Mouse (Mus musculus): ENCODE measurements at regions not wholly inside any gene's neighbourhood (a gene's known extent, or its start where the extent isn't known, plus 50 kb on each side); places are given as distances from the start of the nearest gene placed in this dataset.

- Histone ChIP-seq H3K4me1 (replicated peaks; ENCODE audit: control insufficient read depth, insufficient read depth, low read length) (no peaks in the 10 kb centered on the region), H3K4me3 (ENCODE audit: low read depth, low read length) (no peak overlapping the region), H3K27ac (ENCODE audit: low read depth) (no peak overlapping the region), H3K9ac (ENCODE audit: low read length) (no peak overlapping the region), H3K27me3 (replicated peaks; ENCODE audit: control insufficient read depth, insufficient read depth, low read length) (no peaks in the 10 kb centered on the region), H3K4me2 (ENCODE audit: low read length) (no peak overlapping the region), H3K36me3 (ENCODE audit: control insufficient read depth, insufficient read depth, low read length) (no peaks in the 10 kb centered on the region), H3K9me3 (ENCODE audit: control insufficient read depth, low read length) (no peaks in the 10 kb centered on the region)
- WGBS, result 85% methylated on average over 4 of the region's 4 CpGs
- DNase-seq (ENCODE audit: low spot score) (no peak), ATAC-seq (replicated peaks; ENCODE audit: low FRiP score, low TSS enrichment, low read depth) (no peak)
Measured at GRCm38 (mm10) chr6:31204839-31205238, 193.7 kb upstream of the Mkln1 start.

- Histone ChIP-seq H3K27ac (ENCODE audit: low read depth) (no peak overlapping the region), H3K4me1 (replicated peaks; ENCODE audit: control insufficient read depth, insufficient read depth, low read length) (no peaks in the 10 kb centered on the region), H3K27me3 (replicated peaks; ENCODE audit: control insufficient read depth, insufficient read depth, low read length) (no peaks in the 10 kb centered on the region), H3K4me3 (ENCODE audit: low read depth, low read length) (no peak overlapping the region), H3K36me3 (ENCODE audit: control insufficient read depth, insufficient read depth, low read length) (no peaks in the 10 kb centered on the region), H3K4me2 (ENCODE audit: low read length) (no peak overlapping the region), H3K9me3 (ENCODE audit: control insufficient read depth, low read length) (no peaks in the 10 kb centered on the region), H3K9ac (ENCODE audit: low read length) (no peak overlapping the region)
- 63% methylated on average over 7 of the region's 7 CpGs for WGBS
- DNase-seq (ENCODE audit: low spot score), result no peak
- no peak for ATAC-seq (replicated peaks; ENCODE audit: low FRiP score, low TSS enrichment, low read depth)
Measured at GRCm38 (mm10) chr6:31206106-31206505, 192.4 kb upstream of the Mkln1 start.

GRCm38 (mm10) chr6:31207231-31207630 lies 191.3 kb upstream of the Mkln1 start:
- Histone ChIP-seq H3K9me3 (ENCODE audit: control insufficient read depth, low read length) (no peaks in the 10 kb centered on the region), H3K4me1 (replicated peaks; ENCODE audit: control insufficient read depth, insufficient read depth, low read length) (no peaks in the 10 kb centered on the region), H3K4me3 (ENCODE audit: low read depth, low read length) (no peak overlapping the region), H3K27ac (ENCODE audit: low read depth) (no peak overlapping the region), H3K36me3 (ENCODE audit: control insufficient read depth, insufficient read depth, low read length) (no peaks in the 10 kb centered on the region), H3K27me3 (replicated peaks; ENCODE audit: control insufficient read depth, insufficient read depth, low read length) (no peaks in the 10 kb centered on the region), H3K4me2 (ENCODE audit: low read length) (no peak overlapping the region), H3K9ac (ENCODE audit: low read length) (no peak overlapping the region)
- 79% methylated on average over 12 of the region's 12 CpGs for WGBS
- ATAC-seq (replicated peaks; ENCODE audit: low FRiP score, low TSS enrichment, low read depth) (no peak), DNase-seq (ENCODE audit: low spot score) (no peak)

GRCm38 (mm10) chr6:31208224-31208623 lies 190.3 kb upstream of the Mkln1 start:
- H3K4me3 ChIP-seq (ENCODE audit: low read depth, low read length), result no peak overlapping the region
- H3K27me3 ChIP-seq (replicated peaks; ENCODE audit: control insufficient read depth, insufficient read depth, low read length), result no peaks in the 10 kb centered on the region
- WGBS, result 89% methylated on average over 6 of the region's 6 CpGs
- H3K4me2 ChIP-seq (ENCODE audit: low read length), result no peak overlapping the region
- DNase-seq (ENCODE audit: low spot score), result no peak
- no peak for ATAC-seq (replicated peaks; ENCODE audit: low FRiP score, low TSS enrichment, low read depth)
- H3K9me3 ChIP-seq (ENCODE audit: control insufficient read depth, low read length), result no peaks in the 10 kb centered on the region
- no peak overlapping the region for H3K27ac ChIP-seq (ENCODE audit: low read depth)
- no peak overlapping the region for H3K9ac ChIP-seq (ENCODE audit: low read length)
- H3K4me1 ChIP-seq (replicated peaks; ENCODE audit: control insufficient read depth, insufficient read depth, low read length), result no peaks in the 10 kb centered on the region
- H3K36me3 ChIP-seq (ENCODE audit: control insufficient read depth, insufficient read depth, low read length), result no peaks in the 10 kb centered on the region

- no peaks in the 10 kb centered on the region for H3K9me3 ChIP-seq (ENCODE audit: control insufficient read depth, low read length)
- H3K9ac ChIP-seq (ENCODE audit: low read length), result no peak overlapping the region
- no peak overlapping the region for H3K4me2 ChIP-seq (ENCODE audit: low read length)
- H3K27me3 ChIP-seq (replicated peaks; ENCODE audit: control insufficient read depth, insufficient read depth, low read length), result peaks cover 5% of the 10 kb centered on the region
- H3K27ac ChIP-seq (ENCODE audit: low read depth), result no peak overlapping the region
- H3K4me1 ChIP-seq (replicated peaks; ENCODE audit: control insufficient read depth, insufficient read depth, low read length), result no peaks in the 10 kb centered on the region
- no peak overlapping the region for H3K4me3 ChIP-seq (ENCODE audit: low read depth, low read length)
- DNase-seq (ENCODE audit: low spot score), result no peak
- WGBS, result 80% methylated on average over 15 of the region's 15 CpGs
- no peaks in the 10 kb centered on the region for H3K36me3 ChIP-seq (ENCODE audit: control insufficient read depth, insufficient read depth, low read length)
- ATAC-seq (replicated peaks; ENCODE audit: low FRiP score, low TSS enrichment, low read depth), result no peak
Measured at GRCm38 (mm10) chr6:31209411-31210139, 189.0 kb upstream of the Mkln1 start.

- H3K27me3 ChIP-seq (replicated peaks; ENCODE audit: control insufficient read depth, insufficient read depth, low read length), result peaks cover 11% of the 10 kb centered on the region
- no peak overlapping the region for H3K9ac ChIP-seq (ENCODE audit: low read length)
- WGBS, result 82% methylated on average over 7 of the region's 7 CpGs
- H3K27ac ChIP-seq (ENCODE audit: low read depth), result no peak overlapping the region
- no peak overlapping the region for H3K4me2 ChIP-seq (ENCODE audit: low read length)
- H3K4me3 ChIP-seq (ENCODE audit: low read depth, low read length), result no peak overlapping the region
- H3K4me1 ChIP-seq (replicated peaks; ENCODE audit: control insufficient read depth, insufficient read depth, low read length), result no peaks in the 10 kb centered on the region
- ATAC-seq (replicated peaks; ENCODE audit: low FRiP score, low TSS enrichment, low read depth) (no peak), DNase-seq (ENCODE audit: low spot score) (no peak)
- H3K9me3 ChIP-seq (ENCODE audit: control insufficient read depth, low read length), result no peaks in the 10 kb centered on the region
- H3K36me3 ChIP-seq (ENCODE audit: control insufficient read depth, insufficient read depth, low read length), result no peaks in the 10 kb centered on the region
Measured at GRCm38 (mm10) chr6:31210209-31210714, 188.3 kb upstream of the Mkln1 start.

- H3K27ac ChIP-seq (ENCODE audit: low read depth), result no peak overlapping the region
- no peak overlapping the region for H3K9ac ChIP-seq (ENCODE audit: low read length)
- no peaks in the 10 kb centered on the region for H3K9me3 ChIP-seq (ENCODE audit: control insufficient read depth, low read length)
- no peak overlapping the region for H3K4me2 ChIP-seq (ENCODE audit: low read length)
- peaks cover 20% of the 10 kb centered on the region for H3K27me3 ChIP-seq (replicated peaks; ENCODE audit: control insufficient read depth, insufficient read depth, low read length)
- 87% methylated on average over 4 of the region's 4 CpGs for WGBS
- no peak for DNase-seq (ENCODE audit: low spot score)
- H3K4me1 ChIP-seq (replicated peaks; ENCODE audit: control insufficient read depth, insufficient read depth, low read length), result no peaks in the 10 kb centered on the region
- no peak overlapping the region for H3K4me3 ChIP-seq (ENCODE audit: low read depth, low read length)
- no peaks in the 10 kb centered on the region for H3K36me3 ChIP-seq (ENCODE audit: control insufficient read depth, insufficient read depth, low read length)
- no peak for ATAC-seq (replicated peaks; ENCODE audit: low FRiP score, low TSS enrichment, low read depth)
Measured at GRCm38 (mm10) chr6:31211091-31211490, 187.4 kb upstream of the Mkln1 start.

GRCm38 (mm10) chr6:31211616-31212015 lies 186.9 kb upstream of the Mkln1 start:
- ATAC-seq (replicated peaks; ENCODE audit: low FRiP score, low TSS enrichment, low read depth), result no peak
- Histone ChIP-seq H3K27me3 (replicated peaks; ENCODE audit: control insufficient read depth, insufficient read depth, low read length) (peaks cover 23% of the 10 kb centered on the region), H3K4me1 (replicated peaks; ENCODE audit: control insufficient read depth, insufficient read depth, low read length) (no peaks in the 10 kb centered on the region), H3K36me3 (ENCODE audit: control insufficient read depth, insufficient read depth, low read length) (no peaks in the 10 kb centered on the region), H3K4me3 (ENCODE audit: low read depth, low read length) (no peak overlapping the region), H3K9me3 (ENCODE audit: control insufficient read depth, low read length) (no peaks in the 10 kb centered on the region), H3K27ac (ENCODE audit: low read depth) (no peak overlapping the region), H3K4me2 (ENCODE audit: low read length) (no peak overlapping the region), H3K9ac (ENCODE audit: low read length) (no peak overlapping the region)
- DNase-seq (ENCODE audit: low spot score), result no peak
- WGBS, result 74% methylated on average over 5 of the region's 5 CpGs

- Histone ChIP-seq H3K9ac (ENCODE audit: low read length) (no peak overlapping the region), H3K4me1 (replicated peaks; ENCODE audit: control insufficient read depth, insufficient read depth, low read length) (peaks cover 4% of the 10 kb centered on the region), H3K36me3 (ENCODE audit: control insufficient read depth, insufficient read depth, low read length) (no peaks in the 10 kb centered on the region), H3K4me3 (ENCODE audit: low read depth, low read length) (no peak overlapping the region), H3K4me2 (ENCODE audit: low read length) (no peak overlapping the region), H3K27me3 (replicated peaks; ENCODE audit: control insufficient read depth, insufficient read depth, low read length) (peaks cover 28% of the 10 kb centered on the region), H3K27ac (ENCODE audit: low read depth) (no peak overlapping the region), H3K9me3 (ENCODE audit: control insufficient read depth, low read length) (no peaks in the 10 kb centered on the region)
- ATAC-seq (replicated peaks; ENCODE audit: low FRiP score, low TSS enrichment, low read depth) (no peak), DNase-seq (ENCODE audit: low spot score) (no peak)
- 84% methylated on average over 7 of the region's 7 CpGs for WGBS
Measured at GRCm38 (mm10) chr6:31212080-31212479, 186.5 kb upstream of the Mkln1 start.

All from intestine, embryonic 14.5 days (tissue).